Mouse (Mus musculus): ENCODE measurements around the gene Olfr1009. TPM values are rescaled to one million over a fixed set of nuclear protein-coding genes. Genes with fewer than 3 reads are reported as not detected.
"Not testable (repeated sequence)": the region's sequence is repeated elsewhere in the genome, so short reads cannot be mapped to it uniquely, and the experiment has no call there.

Gene Olfr1009
- not detected for total RNA-seq (2021)
- long read RNA-seq, experiment 1 = 0 reads
- long read RNA-seq, experiment 2 = 0 reads

GRCm38 (mm10) chr2:85715119-85715518, at the start of gene Olfr1009:
Olfr1009 (plus strand) TSS chr2:85715419.
- no peak for DNase-seq

- no peak for DNase-seq
These were observed 36.6 kb upstream of the Olfr1009 start, which contains the start of gene Olfr1006 for GRCm38 (mm10) chr2:85678667-85679066. Olfr1006 (minus strand) TSS chr2:85678767.

- DNase-seq = no peak
These were observed 26.1 kb upstream of the Olfr1009 start, which contains the start of gene Olfr1008 for GRCm38 (mm10) chr2:85689131-85689530. Olfr1008 (plus strand) TSS chr2:85689431.

DNA sequence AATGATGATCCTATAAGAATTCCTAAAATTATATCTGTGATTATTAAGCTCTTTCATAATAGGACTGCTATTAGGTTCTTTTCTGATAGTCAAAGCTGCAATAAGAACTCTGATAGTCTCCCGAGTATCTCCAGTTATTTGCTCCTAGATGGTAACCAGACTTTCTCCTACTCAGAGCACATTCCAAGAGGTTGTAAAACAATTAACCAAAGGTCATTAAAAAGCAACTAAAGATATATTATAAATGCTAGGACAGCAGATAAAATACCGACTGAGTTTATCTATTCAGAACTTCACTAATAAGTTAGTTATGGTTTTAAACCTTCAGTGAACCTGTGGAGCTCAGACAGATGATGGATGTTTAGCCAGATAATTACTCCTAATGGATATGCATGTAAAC, 4.5 kb upstream of the Olfr1009 start:
- not testable (repeated sequence) for DNase-seq

- DNase-seq = no peak
These were observed 4.1 kb upstream of the Olfr1009 start for GRCm38 (mm10) chr2:85711159-85711558.

DNA sequence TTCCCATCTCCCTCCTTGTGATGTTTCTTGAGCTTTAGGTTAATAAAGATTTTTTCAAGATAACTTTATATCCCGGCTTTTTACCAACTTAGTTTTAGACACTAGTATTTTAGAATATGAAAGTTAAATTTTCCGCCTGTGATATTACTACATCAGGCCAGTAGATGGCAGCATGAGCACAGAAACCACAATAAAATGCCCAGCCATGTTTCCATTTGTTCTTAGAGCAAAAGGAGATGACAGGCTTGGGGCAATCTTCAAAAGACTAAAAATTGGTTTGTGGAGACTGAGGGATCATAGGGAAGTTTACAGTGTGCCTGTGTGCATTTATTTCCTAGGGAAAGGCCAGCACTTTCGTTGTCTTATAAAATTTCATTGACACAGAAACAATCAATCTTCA, 10.6 kb downstream of the Olfr1009 start:
- no peak for DNase-seq

GRCm38 (mm10) chr2:85753822-85754221, 38.6 kb downstream of the Olfr1009 start:
- DNase-seq = no peak

- DNase-seq = no peak
These were observed 47.4 kb downstream of the Olfr1009 start, which contains the start of gene Olfr1012 for GRCm38 (mm10) chr2:85762666-85763065. Olfr1012 (minus strand) TSS chr2:85762766.

DNA sequence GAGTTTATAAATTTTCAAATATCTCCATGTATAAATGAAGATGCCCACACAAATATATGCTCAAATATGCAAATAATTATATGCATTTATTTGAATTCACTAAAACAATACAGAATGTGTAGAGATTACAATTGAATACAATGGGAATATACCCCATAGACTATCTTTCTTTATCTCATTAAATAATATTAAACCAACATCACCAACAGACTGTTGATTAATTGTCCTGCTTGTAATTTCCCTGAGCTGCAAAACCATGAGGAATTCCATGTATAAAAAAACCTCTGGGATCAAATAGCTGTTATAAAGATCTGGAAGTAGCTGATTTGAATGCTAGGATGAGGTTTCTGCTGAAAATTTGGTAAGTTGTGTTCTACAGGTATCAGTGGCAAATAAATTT, 51.6 kb downstream of the Olfr1009 start, which contains the start of gene Olfr1013:
Olfr1013 (plus strand) TSS at position 301 of the 400 bp plus-strand sequence.
- no peak for DNase-seq

DNA sequence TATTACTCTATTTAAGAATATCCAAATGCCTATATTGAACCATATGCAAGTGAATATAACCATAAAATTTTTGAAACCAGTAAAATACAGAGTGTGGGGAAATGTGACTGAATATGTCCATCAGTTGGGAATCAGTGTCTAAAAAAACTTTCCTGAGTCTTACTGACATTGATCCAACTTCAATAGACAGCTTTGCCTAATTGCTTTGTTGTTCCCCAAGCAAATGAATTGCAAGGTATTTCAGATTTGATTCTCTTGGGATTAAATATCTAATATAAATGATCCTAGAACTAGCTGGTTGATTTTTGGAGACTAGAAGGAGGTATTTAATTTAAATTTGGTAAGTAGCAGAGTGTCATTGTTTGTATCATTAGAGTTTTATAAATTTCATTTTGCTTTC, 57.2 kb downstream of the Olfr1009 start, which contains the start of gene Olfr1014:
Olfr1014 (plus strand) TSS at position 301 of the 400 bp plus-strand sequence.
- no peak for DNase-seq

Other genes starting within 250 kb of the Olfr1009 start
- not detected for gene 4833423E24Rik, start 196.4 kb upstream of the Olfr1009 start, total RNA-seq (2021)
- gene Olfr996, start 136.2 kb upstream of the Olfr1009 start, total RNA-seq (2021) = not detected
- gene Olfr998, start 126.5 kb upstream of the Olfr1009 start, total RNA-seq (2021) = not detected
- gene Olfr1000, start 103.5 kb upstream of the Olfr1009 start, total RNA-seq (2021) = not detected
- not detected for gene Olfr1002, start 64.7 kb upstream of the Olfr1009 start, total RNA-seq (2021)
- not detected for gene Olfr154, start 51.0 kb upstream of the Olfr1009 start, total RNA-seq (2021)
- not detected for gene Olfr1006, start 36.7 kb upstream of the Olfr1009 start, total RNA-seq (2021)
- gene Olfr1008, start 26.0 kb upstream of the Olfr1009 start, total RNA-seq (2021) = not detected
- gene Olfr1012, start 47.3 kb downstream of the Olfr1009 start, total RNA-seq (2021) = not detected
- gene Olfr1013, start 51.7 kb downstream of the Olfr1009 start, total RNA-seq (2021) = not detected
- gene Olfr1014, start 57.3 kb downstream of the Olfr1009 start, total RNA-seq (2021) = not detected
- gene Olfr1015, start 66.6 kb downstream of the Olfr1009 start, total RNA-seq (2021) = not detected
- not detected for gene Olfr1016, start 87.1 kb downstream of the Olfr1009 start, total RNA-seq (2021)
- gene Olfr1018, start 103.1 kb downstream of the Olfr1009 start, total RNA-seq (2021) = not detected
- not detected for gene Olfr1019, start 130.1 kb downstream of the Olfr1009 start, total RNA-seq (2021)
- not detected for gene Olfr1020, start 131.6 kb downstream of the Olfr1009 start, total RNA-seq (2021)
- not detected for gene Olfr1022, start 153.2 kb downstream of the Olfr1009 start, total RNA-seq (2021)
- gene Olfr1023, start 170.2 kb downstream of the Olfr1009 start, total RNA-seq (2021) = not detected
- not detected for gene Olfr1024, start 189.6 kb downstream of the Olfr1009 start, total RNA-seq (2021)
- gene Olfr1025-ps1, start 199.8 kb downstream of the Olfr1009 start, total RNA-seq (2021) = not detected
- gene Olfr1026, start 206.1 kb downstream of the Olfr1009 start, total RNA-seq (2021) = not detected
- gene Olfr1028, start 235.0 kb downstream of the Olfr1009 start, total RNA-seq (2021) = not detected